Mouse (Mus musculus) mature B cell (primary cell): ENCODE results near the gene Mthfd2.

Experiments used
- in situ Hi-C: fragments of 300-500 bp; cut with MboI; formaldehyde crosslinking; loops from 2 replicates; pipeline ENCODE4 v1.14.3; 2019

Gene Mthfd2

DNA sequence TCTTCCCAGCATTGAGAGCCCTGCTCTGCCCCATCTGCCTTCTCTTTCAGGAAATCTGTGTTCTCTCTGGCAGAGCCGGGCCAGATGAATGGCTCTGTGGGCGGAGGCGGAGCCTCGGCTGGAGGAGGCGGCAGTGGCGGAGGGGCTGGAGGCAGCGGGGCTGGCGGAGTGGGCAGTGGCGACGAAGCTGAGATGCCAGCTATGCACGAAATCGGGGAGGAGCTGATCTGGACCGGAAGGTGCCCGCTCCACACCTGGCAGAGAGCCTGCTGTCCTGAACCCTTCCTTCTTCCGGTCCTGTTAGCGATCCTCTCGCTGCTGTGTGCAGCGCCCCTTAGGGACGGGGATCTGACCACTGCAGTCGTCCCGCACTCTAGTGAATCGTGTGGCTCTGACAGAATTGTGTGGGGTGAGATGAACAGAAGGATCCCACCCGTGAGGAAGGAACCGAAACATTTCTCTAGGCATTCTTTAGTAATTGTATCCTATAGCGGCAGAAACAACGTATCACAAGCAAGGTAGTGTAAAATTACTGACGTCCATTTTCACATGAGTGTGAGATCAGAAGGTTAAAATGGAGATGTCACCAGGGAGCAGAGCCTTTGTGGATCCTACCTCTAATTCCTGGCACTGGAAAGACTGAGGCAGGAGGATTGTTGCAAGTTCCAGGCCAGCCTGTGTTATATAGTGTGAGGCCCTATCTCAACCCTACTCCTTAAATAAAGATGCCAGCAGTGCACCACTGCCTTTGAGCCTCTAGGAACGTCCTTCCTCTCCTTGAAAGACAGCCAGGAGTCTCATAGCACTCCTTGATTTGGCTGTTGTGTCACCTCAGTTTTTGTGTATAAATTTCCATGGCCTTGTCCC, 57.3 kb downstream of the Mthfd2 start:
- in situ Hi-C loops, result no loop called here

DNA sequence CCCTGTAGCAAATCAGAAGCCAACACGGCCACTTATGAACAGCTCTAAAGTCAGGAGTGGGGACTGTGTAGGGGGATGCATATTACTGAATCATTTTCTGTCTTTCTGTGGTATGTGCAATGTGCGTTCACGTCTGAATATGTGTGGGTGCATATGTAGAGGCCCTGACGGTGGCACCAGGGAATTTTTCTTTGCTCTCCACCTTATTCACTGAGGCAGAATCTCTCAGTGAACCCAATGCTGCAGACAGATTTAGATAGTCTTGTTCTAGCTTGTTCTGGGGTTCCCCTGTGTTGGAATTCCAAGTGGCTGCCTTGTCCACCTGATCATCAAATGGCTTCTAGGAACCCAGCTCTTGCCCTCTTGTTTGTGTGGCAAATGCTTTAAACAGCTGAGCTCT, 58.1 kb downstream of the Mthfd2 start:
- in situ Hi-C loops, result no loop called here

DNA sequence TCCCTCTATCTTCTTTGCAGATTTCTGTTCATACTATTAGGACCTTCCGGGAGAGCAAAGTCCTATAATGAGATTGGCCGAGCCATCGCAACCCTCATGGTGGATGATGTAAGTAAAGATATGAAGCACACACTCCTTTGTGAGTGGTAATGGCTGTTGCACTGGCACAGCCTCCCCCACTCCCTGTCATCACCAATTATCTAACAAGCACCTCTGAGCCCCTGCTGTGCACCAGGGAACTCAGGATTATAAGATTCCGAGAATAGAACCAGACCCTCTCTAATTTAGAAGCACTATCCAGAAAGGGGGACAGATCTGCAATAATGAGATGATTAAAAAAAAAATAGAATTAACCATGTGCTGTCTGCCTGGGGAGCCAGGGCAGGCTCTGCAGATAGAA, 60.1 kb downstream of the Mthfd2 start:
- in situ Hi-C loops, result no loop called here

DNA sequence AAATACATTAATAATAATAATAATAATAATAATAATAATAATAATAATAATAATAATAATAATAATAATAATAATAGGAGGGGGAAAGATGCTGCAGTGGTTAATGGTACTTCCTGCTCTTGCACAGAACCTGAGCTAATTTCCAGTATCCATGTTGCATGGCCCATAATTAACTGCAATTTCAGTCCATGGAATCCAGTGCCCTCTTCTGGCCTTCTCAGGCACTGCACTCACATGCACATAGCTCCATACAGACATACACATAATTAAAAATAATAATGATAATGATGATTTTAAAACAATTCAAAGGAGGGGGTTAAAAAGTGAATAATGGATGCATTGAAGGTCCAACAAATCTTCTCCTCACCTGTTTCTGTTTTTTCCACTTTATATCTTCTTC, 60.5 kb downstream of the Mthfd2 start:
- in situ Hi-C loops, result no loop called here

DNA sequence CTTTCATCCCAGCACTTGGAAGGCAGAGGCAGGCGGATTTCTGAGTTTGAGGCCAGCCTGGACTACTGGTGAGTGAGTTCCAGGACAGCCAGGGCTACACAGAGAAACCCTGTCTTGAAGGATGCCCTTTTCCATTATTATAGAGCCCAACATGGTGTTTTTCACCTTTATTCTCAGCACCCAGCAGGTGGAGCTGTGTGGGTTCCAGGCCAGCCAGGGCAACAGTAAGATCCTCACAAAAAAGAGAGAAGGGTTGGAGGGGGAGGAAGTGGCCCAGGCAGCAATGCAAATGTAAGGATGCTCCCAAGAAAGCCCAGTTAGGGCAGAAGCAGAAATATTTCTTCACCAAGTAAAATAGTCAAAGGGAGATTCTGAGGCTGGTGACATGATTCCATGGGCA, 61.2 kb downstream of the Mthfd2 start:
- in situ Hi-C loops, result no loop called here
